ENCODE assay signal across 16 mouse cellular contexts in genomic region chr4:41399904-41400303, GRCm38 (mm10). TPM values are rescaled to one million over a fixed set of nuclear protein-coding genes. Genes with fewer than 3 reads are reported as not detected.
DNase-seq lines count a peak whose midpoint lies in the region; ATAC-seq and TF ChIP-seq lines count a peak whose summit lies in the region.
"Had no signal": no experiment of that assay in that cellular context is flagged by ENCODE, and none has a peak within 500 bp of the region (broad histone marks: within the 10 kb centered on the region; RNA-seq: fewer than 3 reads in every experiment).

No protein-coding gene starts in this region.

- intact Hi-C loops in heart, postnatal 25 days (cut with DNase I), result loop anchor here (10.0 kb wide), 1 partner anchor 345 kb away; no protein-coding TSS in a partner anchor

- no peak overlapping the region for H3K4me2 ChIP-seq in kidney, embryonic 16.5 days (replicated peaks; ENCODE audit: low read depth, low read length)
- H3K4me2 ChIP-seq in forebrain, embryonic 12.5 days, result no peak overlapping the region
- H3K4me2 ChIP-seq: liver, embryonic 13.5 days; midbrain, embryonic 11.5 days had no signal

- DNase-seq in heart, adult 9 months (ENCODE audit: low spot score in 2 of 2), result peak; percentile 37 to 39
- no peak for DNase-seq in heart, embryonic 10.5 days (ENCODE audit: low spot score)
- peak; percentile 28 for DNase-seq in Patski (ENCODE audit: low read depth, low spot score)
- peak; percentile 89 for DNase-seq in gastrocnemius, adult 18-20 months (ENCODE audit: low spot score)
- DNase-seq in heart, postnatal 25 days (ENCODE audit: low spot score), result peak; percentile 6
- DNase-seq: cerebellum, adult 18-20 months; kidney, postnatal 36 days; liver, embryonic 13.5 days; lung, postnatal 14 days had no signal

- CTCF ChIA-PET in Patski (lab: Charles Lee), result no interaction called here

- peaks cover 57% of the 10 kb centered on the region for H3K36me3 ChIP-seq in heart, embryonic 10.5 days
- peaks cover 25% of the 10 kb centered on the region for H3K36me3 ChIP-seq in kidney, embryonic 16.5 days (ENCODE audit: insufficient read depth, low read length)
- peaks cover 59% of the 10 kb centered on the region for H3K36me3 ChIP-seq in forebrain, embryonic 12.5 days (replicated peaks)

- peak; percentile 44 for ATAC-seq in Patski
- ATAC-seq in kidney, embryonic 16.5 days (ENCODE audit: low FRiP score, low TSS enrichment), result no peak
- ATAC-seq in forebrain, embryonic 12.5 days (ENCODE audit: low FRiP score), result no peak
- ATAC-seq: inflammation-experienced regulatory T-cells, adult 6 months had no signal

- H3K27ac ChIP-seq in heart, embryonic 10.5 days, result no peak overlapping the region
- no peak overlapping the region for H3K27ac ChIP-seq in kidney, embryonic 16.5 days (ENCODE audit: low read length)
- H3K27ac ChIP-seq in forebrain, embryonic 12.5 days, result no peak overlapping the region
- H3K27ac ChIP-seq: forebrain, embryonic 10.5 days; limb, embryonic 10.5 days; liver, embryonic 13.5 days had no signal

- no peak for TF ChIP-seq CTCF in Patski (IDR thresholded peaks at IDR 0.05)

- WGBS in heart, embryonic 10.5 days, result 88% methylated on average over 5 of the region's 5 CpGs
- 83% methylated on average over 5 of the region's 5 CpGs for WGBS in kidney, embryonic 16.5 days
- WGBS in forebrain, embryonic 12.5 days, result 92% methylated on average over 5 of the region's 5 CpGs

- POLR2A ChIA-PET in Patski (lab: Charles Lee), result no interaction called here

- no peaks in the 10 kb centered on the region for H3K4me1 ChIP-seq in heart, embryonic 10.5 days
- H3K4me1 ChIP-seq in kidney, embryonic 16.5 days (ENCODE audit: insufficient read depth, low read length), result no peaks in the 10 kb centered on the region
- H3K4me1 ChIP-seq in forebrain, embryonic 12.5 days, result no peaks in the 10 kb centered on the region
- H3K4me1 ChIP-seq: forebrain, embryonic 10.5 days; limb, embryonic 10.5 days; liver, embryonic 13.5 days had no signal

- no peaks in the 10 kb centered on the region for H3K9me3 ChIP-seq in heart, embryonic 10.5 days
- H3K9me3 ChIP-seq in kidney, embryonic 16.5 days (ENCODE audit: low read length), result no peaks in the 10 kb centered on the region
- H3K9me3 ChIP-seq in forebrain, embryonic 12.5 days, result no peaks in the 10 kb centered on the region
- H3K9me3 ChIP-seq: forebrain, embryonic 10.5 days; limb, embryonic 10.5 days; liver, embryonic 13.5 days had no signal

- in situ Hi-C loops in Patski (cut with MboI; ENCODE audit: low pct_unique_long_range_greater_than_20kb), result no loop called here

- H3K27me3 ChIP-seq in heart, embryonic 10.5 days (ENCODE audit: insufficient read depth, poor library complexity, severe bottlenecking), result no peaks in the 10 kb centered on the region
- no peaks in the 10 kb centered on the region for H3K27me3 ChIP-seq in Patski
- H3K27me3 ChIP-seq in kidney, embryonic 16.5 days (ENCODE audit: insufficient read depth, low read length), result no peaks in the 10 kb centered on the region
- H3K27me3 ChIP-seq in forebrain, embryonic 12.5 days, result no peaks in the 10 kb centered on the region
- H3K27me3 ChIP-seq: CH12.LX; liver, embryonic 13.5 days had no signal

- H3K4me3 ChIP-seq in heart, embryonic 10.5 days, result no peak overlapping the region
- H3K4me3 ChIP-seq in kidney, embryonic 16.5 days (ENCODE audit: low read length), result no peak overlapping the region
- no peak overlapping the region for H3K4me3 ChIP-seq in forebrain, embryonic 12.5 days (replicated peaks)
- H3K4me3 ChIP-seq: forebrain, embryonic 10.5 days; limb, embryonic 10.5 days; liver, embryonic 13.5 days had no signal

- H3K9ac ChIP-seq in kidney, embryonic 16.5 days (replicated peaks; ENCODE audit: low read length), result no peak overlapping the region
- no peak overlapping the region for H3K9ac ChIP-seq in forebrain, embryonic 12.5 days
- H3K9ac ChIP-seq: liver, embryonic 13.5 days had no signal

RNA-seq across cellular contexts. Expression of gene Ubap1, which starts 51.1 kb away (rescaled TPM):
- polyA plus RNA-seq in heart, embryonic 10.5 days (2016; fragmentation: Nextera tagmentation; extraction: Ambion mirVana), result 52.4 and 56.6 TPM in 2 replicates
- 42.6 TPM for polyA plus RNA-seq in Patski (2021)
- 10 to 100 TPM; 38.5 to 41.8 TPM for total RNA-seq in gastrocnemius, adult 18-20 months (2021)
- total RNA-seq in heart, postnatal 25 days (2021), result 10 to 100 TPM; 33.9 to 35.9 TPM
- 59.9 and 62.7 TPM in 2 replicates for polyA plus RNA-seq in kidney, embryonic 16.5 days (2015; fragmentation: Nextera tagmentation; extraction: Ambion mirVana)
- polyA plus RNA-seq in forebrain, embryonic 12.5 days (2016; fragmentation: Nextera tagmentation; extraction: Ambion mirVana), result 79.7 and 80.4 TPM in 2 replicates
